Mouse (Mus musculus) regulatory T cell (primary cell): ENCODE measurements around the gene 1700069L16Rik.

Source experiments
- in situ Hi-C: fragments of 300-600 bp; cut with MboI, MseI; formaldehyde crosslinking; loops from one replicate; pipeline ENCODE4 v1.15.1; 2025; ENCODE audit warnings: high pct_unique_total_duplicates

Gene 1700069L16Rik

GRCm38 (mm10) chr5:113735023-113735344, 10.4 kb upstream of the 1700069L16Rik start:
- in situ Hi-C loops, result loop anchor here (10.0 kb wide), 1 partner anchor 80 kb away; no protein-coding TSS in a partner anchor

DNA sequence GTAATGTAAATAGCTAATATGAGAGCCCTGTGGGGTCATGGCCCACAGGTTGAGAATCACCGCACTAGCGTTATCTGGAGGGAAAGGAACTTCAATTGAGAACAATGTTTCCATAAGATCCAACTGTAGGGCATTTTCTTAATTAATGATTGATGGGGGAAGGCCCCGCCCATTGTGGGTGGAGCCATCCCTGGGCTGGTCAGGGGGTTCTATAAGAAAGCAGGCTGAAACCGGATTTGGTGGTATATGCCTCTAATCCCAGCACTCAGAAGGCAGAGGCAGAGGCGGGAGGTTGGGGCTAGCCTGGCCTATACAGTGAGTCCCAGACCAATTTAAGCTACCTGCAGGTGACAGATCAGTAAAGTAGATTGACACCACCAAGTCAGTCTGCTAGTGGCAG, 9.8 kb upstream of the 1700069L16Rik start:
- in situ Hi-C loops, result loop anchor here (10.0 kb wide), 1 partner anchor 80 kb away; no protein-coding TSS in a partner anchor

GRCm38 (mm10) chr5:113732182-113732581, 7.6 kb upstream of the 1700069L16Rik start:
- in situ Hi-C loops, result loop anchor here (10.0 kb wide), 1 partner anchor 83 kb away; no protein-coding TSS in a partner anchor

DNA sequence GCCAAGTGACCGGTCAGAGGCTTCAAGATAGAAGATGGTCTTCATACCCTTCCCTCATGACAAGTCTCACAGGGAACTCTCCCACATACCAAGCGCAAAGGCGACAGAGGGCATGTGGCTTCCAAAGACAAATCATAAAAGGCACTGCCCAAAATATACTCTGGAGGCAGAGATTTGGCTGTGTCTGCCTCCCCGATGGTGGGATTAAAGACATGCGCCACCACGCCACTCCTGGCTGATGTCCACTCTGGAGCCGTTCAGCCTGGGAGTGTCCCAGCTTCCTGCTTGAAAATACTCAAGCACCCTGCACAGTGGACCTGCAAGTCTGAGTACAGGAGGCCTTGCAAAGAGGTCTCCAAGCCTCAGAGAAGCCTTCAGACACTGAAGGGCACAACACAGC, 6.6 kb upstream of the 1700069L16Rik start:
- in situ Hi-C loops, result loop anchor here (10.0 kb wide), 1 partner anchor 84 kb away; no protein-coding TSS in a partner anchor

DNA sequence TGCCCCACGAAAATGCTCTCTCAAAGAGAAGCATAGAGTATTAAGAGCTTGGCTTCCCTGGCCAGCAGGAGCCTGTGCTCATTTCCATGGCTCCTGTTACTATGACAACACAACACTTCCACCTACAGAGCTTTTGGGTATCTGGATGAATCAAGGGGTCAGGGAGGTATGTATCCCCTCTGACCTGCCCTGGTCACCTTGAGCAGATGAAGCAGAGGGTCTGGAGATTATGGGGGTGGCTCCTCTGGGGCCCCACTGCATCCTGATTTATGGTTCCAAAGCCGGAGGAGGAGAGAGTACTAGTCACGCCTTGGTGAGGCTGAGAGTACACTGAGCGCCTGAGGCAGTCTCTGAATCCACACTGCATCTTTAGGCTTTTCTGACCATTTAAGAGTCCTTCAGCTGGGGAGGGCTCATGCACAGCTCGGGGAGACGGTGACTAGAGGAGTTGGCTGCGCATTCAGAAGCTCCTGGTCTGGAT, 6.1 kb upstream of the 1700069L16Rik start:
- in situ Hi-C loops, result loop anchor here (10.0 kb wide), 1 partner anchor 84 kb away; no protein-coding TSS in a partner anchor

GRCm38 (mm10) chr5:113728691-113729090, 4.1 kb upstream of the 1700069L16Rik start:
- in situ Hi-C loops, result loop anchor here (5.0 kb wide), 2 partner anchors 256 to 361 kb away; no protein-coding TSS in a partner anchor

- in situ Hi-C loops, result loop anchor here (5.0 kb wide), 2 partner anchors 256 to 361 kb away; no protein-coding TSS in a partner anchor
These were observed 3.4 kb upstream of the 1700069L16Rik start for GRCm38 (mm10) chr5:113728011-113728410.

DNA sequence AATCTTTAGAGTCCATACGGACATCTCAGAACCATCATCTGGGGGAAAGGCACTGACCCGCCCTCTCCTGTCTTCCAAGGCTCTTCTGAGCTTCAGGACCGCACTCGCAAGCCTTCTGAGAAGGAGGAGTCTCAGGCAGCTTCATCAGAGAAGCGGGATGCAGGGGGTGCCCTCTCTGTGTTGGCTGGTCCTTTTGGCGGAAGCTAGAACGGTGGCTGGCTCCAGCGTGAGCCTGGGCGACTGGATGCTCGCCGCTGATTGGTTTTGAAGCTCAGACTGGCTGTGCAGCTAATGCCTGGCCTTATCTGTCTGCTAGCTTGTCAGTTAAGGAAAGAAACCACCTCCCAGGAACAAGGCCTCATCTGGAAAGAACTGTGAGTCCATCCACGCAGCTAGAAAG, 2.7 kb upstream of the 1700069L16Rik start:
- in situ Hi-C loops, result loop anchor here (5.0 kb wide), 2 partner anchors 255 to 360 kb away; no protein-coding TSS in a partner anchor

DNA sequence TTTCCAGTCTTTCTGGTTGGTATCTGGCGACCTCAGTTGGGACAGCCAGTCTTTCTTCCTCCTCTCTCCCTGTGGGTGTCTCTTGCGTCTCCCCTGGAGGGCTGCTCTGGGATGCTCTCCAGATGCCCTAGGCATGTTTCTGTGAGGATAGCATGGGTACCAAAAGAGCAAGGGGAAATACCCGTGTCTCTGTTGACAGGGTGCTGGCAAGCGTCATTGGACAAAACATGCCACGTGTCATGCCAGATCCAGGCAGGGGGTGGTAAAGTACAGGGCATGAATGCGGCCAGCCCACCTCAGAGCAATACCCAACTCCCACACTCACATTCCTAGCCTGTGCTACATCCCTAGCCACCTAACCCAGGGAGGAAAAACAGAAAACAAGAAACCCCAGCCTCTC, 2.0 kb upstream of the 1700069L16Rik start:
- in situ Hi-C loops, result loop anchor here (5.0 kb wide), 2 partner anchors 254 to 359 kb away; no protein-coding TSS in a partner anchor

DNA sequence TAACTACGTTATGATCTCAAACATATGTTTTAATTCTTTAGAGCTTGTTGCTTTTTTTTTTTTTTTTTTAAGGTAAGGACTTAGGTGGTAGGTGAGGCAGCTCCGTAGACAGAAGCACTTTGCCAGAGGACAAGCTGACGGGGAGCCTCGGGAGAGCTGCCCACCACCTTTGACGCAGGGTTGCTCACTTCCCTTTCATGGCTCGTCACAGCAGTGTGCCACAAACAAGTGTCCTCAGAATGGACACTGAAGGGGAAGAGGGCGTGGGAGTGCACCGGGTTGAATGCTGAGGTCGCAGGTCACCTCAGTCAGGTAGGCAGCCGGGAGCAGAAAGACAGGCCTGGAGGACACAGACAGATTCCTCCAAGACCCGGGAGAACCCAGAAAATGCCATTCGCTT, 845 bp upstream of the 1700069L16Rik start:
- in situ Hi-C loops, result loop anchor here (5.0 kb wide), 2 partner anchors 253 to 358 kb away; no protein-coding TSS in a partner anchor

GRCm38 (mm10) chr5:113723567-113724237, 870 bp downstream of the 1700069L16Rik start:
- in situ Hi-C loops, result loop anchor here (5.0 kb wide), 1 partner anchor 136 kb away; no protein-coding TSS in a partner anchor

DNA sequence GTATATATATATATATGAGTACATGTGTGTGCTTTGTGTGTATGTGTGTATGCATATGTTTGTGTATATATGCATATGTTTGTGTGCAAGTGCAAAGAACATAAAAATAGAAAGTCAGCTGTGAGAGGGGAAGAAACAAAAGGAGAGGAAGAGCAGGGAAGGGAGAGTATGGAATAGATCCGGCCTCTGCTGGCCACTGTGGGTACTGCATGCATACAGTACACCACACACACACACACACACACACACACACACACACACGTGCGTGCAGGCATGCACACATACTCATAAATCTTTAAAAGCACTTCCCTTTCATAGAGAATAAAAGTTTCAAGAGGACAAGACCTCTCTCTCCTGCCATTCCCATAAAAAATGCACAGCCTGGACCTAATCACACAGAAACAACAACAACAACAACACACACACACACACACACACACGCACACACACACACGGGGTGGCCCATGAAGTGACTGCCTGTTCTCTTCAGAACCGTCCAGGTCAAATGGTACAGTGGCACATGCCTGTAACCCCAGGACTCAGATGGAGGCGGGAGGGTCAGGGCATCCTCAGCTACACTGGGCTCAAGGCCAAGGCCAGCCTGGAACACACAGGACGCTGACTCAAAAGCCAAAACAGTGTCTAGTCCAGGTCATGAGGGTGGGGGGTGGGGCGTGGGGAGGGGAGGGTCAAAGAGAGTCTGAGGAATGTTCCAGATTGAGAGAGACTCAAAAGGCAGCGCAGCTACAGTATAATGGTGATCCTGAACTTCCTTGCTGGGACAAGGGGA, 2.2 kb downstream of the 1700069L16Rik start:
- in situ Hi-C loops, result loop anchor here (5.0 kb wide), 1 partner anchor 135 kb away; no protein-coding TSS in a partner anchor

- in situ Hi-C loops, result no loop called here
These were observed 5.3 kb downstream of the 1700069L16Rik start for GRCm38 (mm10) chr5:113719221-113719661.

DNA sequence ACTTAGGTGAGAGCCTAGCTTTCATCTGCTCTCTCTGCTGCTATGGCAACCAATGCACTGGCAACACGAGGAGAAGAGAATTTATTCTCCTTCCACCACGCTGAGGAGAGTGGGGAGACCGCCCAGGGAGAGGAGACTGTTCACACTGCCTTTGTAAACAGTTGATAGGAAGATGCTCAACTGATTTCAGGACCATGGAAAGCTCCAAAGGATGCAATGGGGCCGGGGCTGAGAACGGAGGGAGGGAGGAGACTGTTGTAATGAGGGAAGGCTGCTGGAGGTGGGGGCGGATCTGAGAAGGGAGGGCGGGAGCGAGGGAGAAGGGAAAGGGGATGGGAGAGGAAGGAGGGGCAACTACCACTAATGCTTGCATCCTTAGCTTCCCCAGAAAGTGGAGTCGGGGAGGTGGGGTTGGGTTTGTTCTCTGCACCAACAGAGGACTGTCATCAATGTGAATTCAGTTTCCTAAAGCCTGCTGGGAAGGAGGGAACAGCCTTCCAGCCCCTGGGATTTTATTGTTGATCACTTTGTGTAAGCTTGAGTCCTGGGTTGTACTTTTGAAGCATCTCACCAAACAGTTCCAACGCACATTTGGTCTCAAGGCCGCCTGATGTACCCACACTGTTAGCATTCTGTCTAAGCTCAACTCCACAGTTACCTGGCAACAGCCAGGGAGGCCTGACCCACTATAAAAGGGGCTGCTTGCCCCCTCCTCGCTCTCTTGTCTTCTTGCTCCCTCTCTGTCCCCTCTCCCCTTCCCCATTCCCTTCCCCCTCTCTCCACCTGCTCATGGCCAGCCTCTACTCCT, 7.8 kb downstream of the 1700069L16Rik start:
- in situ Hi-C loops, result no loop called here

- in situ Hi-C loops, result no loop called here
These were observed 11.7 kb downstream of the 1700069L16Rik start for GRCm38 (mm10) chr5:113712861-113713260.

DNA sequence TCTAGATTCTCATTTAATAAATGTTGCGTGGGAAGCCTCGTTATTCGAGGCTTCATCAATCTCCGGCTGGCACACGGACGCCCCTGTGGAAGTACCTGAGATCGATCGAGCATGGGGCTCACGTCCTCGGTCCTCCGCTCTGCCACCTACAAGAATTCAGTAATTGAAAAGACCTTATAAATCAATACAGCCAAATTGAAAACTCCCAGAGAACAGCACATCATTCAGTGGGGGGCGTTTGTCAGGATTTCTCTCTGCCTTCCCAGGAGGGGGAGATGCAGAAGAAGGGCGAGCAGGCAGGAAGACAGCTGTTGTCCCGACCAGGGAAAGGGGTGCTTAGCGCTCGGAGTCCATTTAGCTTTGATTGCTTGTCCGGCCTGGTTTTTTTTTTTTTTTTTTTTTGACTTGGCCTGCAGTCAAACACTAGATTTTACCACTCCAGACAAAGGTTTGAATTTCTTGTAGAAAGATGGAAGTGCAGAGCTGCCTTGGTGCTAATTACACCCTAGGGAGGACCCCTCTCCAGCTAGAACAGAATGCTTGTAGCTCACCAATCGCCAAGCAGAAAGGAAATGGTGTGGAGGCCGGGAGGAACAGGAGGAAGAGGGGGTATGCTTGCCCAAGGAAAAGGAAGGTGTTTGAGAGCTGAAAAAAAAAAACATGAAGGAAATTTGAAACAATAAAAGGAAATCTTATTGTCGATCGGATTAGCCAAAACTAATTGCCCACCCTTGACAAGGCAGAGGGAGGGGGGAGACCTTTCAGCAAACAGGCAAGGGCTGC, 20.6 kb downstream of the 1700069L16Rik start:
- in situ Hi-C loops, result no loop called here

GRCm38 (mm10) chr5:113700388-113701023, 24.1 kb downstream of the 1700069L16Rik start:
- in situ Hi-C loops, result no loop called here

- in situ Hi-C loops, result loop anchor here (25.0 kb wide), 1 partner anchor 1882 kb away; no protein-coding TSS in a partner anchor
These were observed 30.2 kb downstream of the 1700069L16Rik start for GRCm38 (mm10) chr5:113694415-113694814.

- in situ Hi-C loops, result loop anchor here (25.0 kb wide), 1 partner anchor 1882 kb away; no protein-coding TSS in a partner anchor
These were observed 30.6 kb downstream of the 1700069L16Rik start for GRCm38 (mm10) chr5:113694000-113694399.
